Mouse (Mus musculus): ENCODE results near the gene Ly6g6c.

- no peak for TF ChIP-seq POLR2A (IDR thresholded peaks at IDR 0.05; ENCODE audit: low read depth, low read length)
- no peak for TF ChIP-seq CTCF (IDR thresholded peaks at IDR 0.05; ENCODE audit: extremely low read depth, insufficient read length, insufficient replicate concordance, low read depth, low read length)
Measured at GRCm38 (mm10) chr17:35106522-35106921, 41.3 kb downstream of the Ly6g6c start.
